Mouse (Mus musculus): Measurements from ENCODE around the gene Rab11fip4. TPM values are rescaled to one million over a fixed set of nuclear protein-coding genes. Genes with fewer than 3 reads are reported as not detected.

The Rab11fip4 gene
- total and polyA plus RNA-seq, 3 experiments, result 0.05 TPM; not detected in 2

- TF ChIP-seq TAL1 (conservative IDR thresholded peaks at IDR 0.05; ENCODE audit: low read depth, low read length) (no peak), CTCF (IDR thresholded peaks at IDR 0.05; ENCODE audit: low read depth, low read length) (no peak), POLR2AphosphoS5 (IDR thresholded peaks at IDR 0.05; ENCODE audit: insufficient replicate concordance, low read depth, low read length) (no peak), GATA2 (IDR thresholded peaks at IDR 0.05; ENCODE audit: borderline replicate concordance, low read depth, low read length) (no peak), GATA1 (IDR thresholded peaks at IDR 0.05; ENCODE audit: borderline replicate concordance, low read length) (no peak)
- no peak overlapping the region for H3K4me3 ChIP-seq (ENCODE audit: low read depth, low read length)
- no peaks in the 10 kb centered on the region for H3K9me3 ChIP-seq (replicated peaks)
- ATAC-seq (ENCODE audit: extremely low read depth, insufficient number of reproducible peaks, low FRiP score, poor library complexity, severe bottlenecking) (no peak), DNase-seq (ENCODE audit: low spot score) (no peak)
- peaks cover 42% of the 10 kb centered on the region for H3K27me3 ChIP-seq (ENCODE audit: insufficient read depth, low read length)
- H3K36me3 ChIP-seq (replicated peaks), result no peaks in the 10 kb centered on the region
- H3K4me1 ChIP-seq (ENCODE audit: insufficient read depth, low read depth, low read length), result no peaks in the 10 kb centered on the region; the same call in 1 of the 2 replicates
These were observed 79.5 kb downstream of the Rab11fip4 start for GRCm38 (mm10) chr11:79670411-79670945.

- TF ChIP-seq TAL1 (conservative IDR thresholded peaks at IDR 0.05; ENCODE audit: low read depth, low read length), result no peak
- no peak for TF ChIP-seq CTCF (IDR thresholded peaks at IDR 0.05; ENCODE audit: low read depth, low read length)
- no peak for TF ChIP-seq GATA2 (IDR thresholded peaks at IDR 0.05; ENCODE audit: borderline replicate concordance, low read depth, low read length)
- no peak for TF ChIP-seq POLR2AphosphoS5 (IDR thresholded peaks at IDR 0.05; ENCODE audit: insufficient replicate concordance, low read depth, low read length)
- no peak for TF ChIP-seq GATA1 (IDR thresholded peaks at IDR 0.05; ENCODE audit: borderline replicate concordance, low read length)
- Histone ChIP-seq H3K9me3 (replicated peaks) (no peaks in the 10 kb centered on the region), H3K36me3 (replicated peaks) (no peaks in the 10 kb centered on the region), H3K4me1 (ENCODE audit: insufficient read depth, low read depth, low read length) (no peaks in the 10 kb centered on the region; the same call in 1 of the 2 replicates), H3K27me3 (ENCODE audit: insufficient read depth, low read length) (peaks cover 40% of the 10 kb centered on the region), H3K4me3 (ENCODE audit: low read depth, low read length) (no peak overlapping the region)
- DNase-seq (ENCODE audit: low spot score), result peak; percentile 43
- ATAC-seq (ENCODE audit: extremely low read depth, insufficient number of reproducible peaks, low FRiP score, poor library complexity, severe bottlenecking), result no peak
These were observed 80.8 kb downstream of the Rab11fip4 start for GRCm38 (mm10) chr11:79671668-79672281.

GRCm38 (mm10) chr11:79673072-79673471 is 82.1 kb downstream of the Rab11fip4 start:
- Histone ChIP-seq H3K9me3 (replicated peaks) (no peaks in the 10 kb centered on the region), H3K27me3 (ENCODE audit: insufficient read depth, low read length) (peaks cover 42% of the 10 kb centered on the region), H3K4me3 (ENCODE audit: low read depth, low read length) (no peak overlapping the region), H3K4me1 (ENCODE audit: insufficient read depth, low read depth, low read length) (no peaks in the 10 kb centered on the region; the same call in 1 of the 2 replicates), H3K36me3 (replicated peaks) (no peaks in the 10 kb centered on the region)
- no peak for ATAC-seq (ENCODE audit: extremely low read depth, insufficient number of reproducible peaks, low FRiP score, poor library complexity, severe bottlenecking)
- no peak for TF ChIP-seq TAL1 (conservative IDR thresholded peaks at IDR 0.05; ENCODE audit: low read depth, low read length)
- TF ChIP-seq GATA2 (IDR thresholded peaks at IDR 0.05; ENCODE audit: borderline replicate concordance, low read depth, low read length), result no peak
- no peak for DNase-seq (ENCODE audit: low spot score)

GRCm38 (mm10) chr11:79673717-79674116 is 82.7 kb downstream of the Rab11fip4 start:
- H3K4me1 ChIP-seq (ENCODE audit: insufficient read depth, low read depth, low read length), result no peaks in the 10 kb centered on the region
- peaks cover 42% of the 10 kb centered on the region for H3K27me3 ChIP-seq (ENCODE audit: insufficient read depth, low read length)
- no peaks in the 10 kb centered on the region for H3K36me3 ChIP-seq (replicated peaks)
- ATAC-seq (ENCODE audit: extremely low read depth, insufficient number of reproducible peaks, low FRiP score, poor library complexity, severe bottlenecking), result no peak
- DNase-seq (ENCODE audit: low spot score), result no peak
- no peak overlapping the region for H3K4me3 ChIP-seq (ENCODE audit: low read depth, low read length)
- no peaks in the 10 kb centered on the region for H3K9me3 ChIP-seq (replicated peaks)
- TF ChIP-seq CTCF (IDR thresholded peaks at IDR 0.05; ENCODE audit: low read depth, low read length) (no peak), POLR2AphosphoS5 (IDR thresholded peaks at IDR 0.05; ENCODE audit: insufficient replicate concordance, low read depth, low read length) (no peak), TAL1 (conservative IDR thresholded peaks at IDR 0.05; ENCODE audit: low read depth, low read length) (no peak), GATA1 (IDR thresholded peaks at IDR 0.05; ENCODE audit: borderline replicate concordance, low read length) (no peak), GATA2 (IDR thresholded peaks at IDR 0.05; ENCODE audit: borderline replicate concordance, low read depth, low read length) (no peak)

GRCm38 (mm10) chr11:79674231-79674630 is 83.2 kb downstream of the Rab11fip4 start:
- Histone ChIP-seq H3K9me3 (replicated peaks) (no peaks in the 10 kb centered on the region), H3K36me3 (replicated peaks) (no peaks in the 10 kb centered on the region), H3K4me1 (ENCODE audit: insufficient read depth, low read depth, low read length) (no peaks in the 10 kb centered on the region), H3K4me3 (ENCODE audit: low read depth, low read length) (no peak overlapping the region), H3K27me3 (ENCODE audit: insufficient read depth, low read length) (peaks cover 37% of the 10 kb centered on the region; the same call in 1 of the 2 replicates)
- ATAC-seq (ENCODE audit: extremely low read depth, insufficient number of reproducible peaks, low FRiP score, poor library complexity, severe bottlenecking) (no peak), DNase-seq (ENCODE audit: low spot score) (no peak)
- TF ChIP-seq POLR2AphosphoS5 (IDR thresholded peaks at IDR 0.05; ENCODE audit: insufficient replicate concordance, low read depth, low read length) (no peak), GATA2 (IDR thresholded peaks at IDR 0.05; ENCODE audit: borderline replicate concordance, low read depth, low read length) (no peak)

GRCm38 (mm10) chr11:79674632-79675031 is 83.6 kb downstream of the Rab11fip4 start:
- Histone ChIP-seq H3K9me3 (replicated peaks) (no peaks in the 10 kb centered on the region), H3K4me1 (ENCODE audit: insufficient read depth, low read depth, low read length) (no peaks in the 10 kb centered on the region), H3K27me3 (ENCODE audit: insufficient read depth, low read length) (peaks cover 35% of the 10 kb centered on the region; the same call in 1 of the 2 replicates), H3K4me3 (ENCODE audit: low read depth, low read length) (no peak overlapping the region), H3K36me3 (replicated peaks) (no peaks in the 10 kb centered on the region)
- ATAC-seq (ENCODE audit: extremely low read depth, insufficient number of reproducible peaks, low FRiP score, poor library complexity, severe bottlenecking) (no peak), DNase-seq (ENCODE audit: low spot score) (no peak)
- TF ChIP-seq TAL1 (conservative IDR thresholded peaks at IDR 0.05; ENCODE audit: low read depth, low read length) (no peak), CTCF (IDR thresholded peaks at IDR 0.05; ENCODE audit: low read depth, low read length) (no peak), POLR2AphosphoS5 (IDR thresholded peaks at IDR 0.05; ENCODE audit: insufficient replicate concordance, low read depth, low read length) (no peak), GATA2 (IDR thresholded peaks at IDR 0.05; ENCODE audit: borderline replicate concordance, low read depth, low read length) (no peak), GATA1 (IDR thresholded peaks at IDR 0.05; ENCODE audit: borderline replicate concordance, low read length) (no peak)
